Mouse (Mus musculus) ovary, adult 10 weeks (tissue): ENCODE measurements around the gene Olfr62. TPM values are rescaled to one million over a fixed set of nuclear protein-coding genes. Genes with fewer than 3 reads are reported as not detected.

ENCODE experiments used
- polyA plus RNA-seq: library from polyadenylated mRNA; stranded (reverse); fragments of 350-450 nt; fragmentation: Illumina TruSeq; extraction: RNeasy Lipid Tissue Mini Kit (QIAGEN cat#74804); gene quantifications from one replicate; pipeline ENCODE4 v1.2.3, GENCODE M21; 2014

Olfr62 gene
- not detected for polyA plus RNA-seq

GRCm38 (mm10) chr4:118658652-118659051 is at the start of gene Olfr62:
TSS of gene Olfr62 (plus strand) at chr4:118658952.

GRCm38 (mm10) chr4:118620279-118620966 is 38.3 kb upstream of the Olfr62 start, which contains the start of the genes Cfap57 and Ebna1bp2:
TSS of gene Cfap57 (minus strand) at chr4:118620777.
TSS of gene Ebna1bp2 (plus strand) at chr4:118620799.

DNA sequence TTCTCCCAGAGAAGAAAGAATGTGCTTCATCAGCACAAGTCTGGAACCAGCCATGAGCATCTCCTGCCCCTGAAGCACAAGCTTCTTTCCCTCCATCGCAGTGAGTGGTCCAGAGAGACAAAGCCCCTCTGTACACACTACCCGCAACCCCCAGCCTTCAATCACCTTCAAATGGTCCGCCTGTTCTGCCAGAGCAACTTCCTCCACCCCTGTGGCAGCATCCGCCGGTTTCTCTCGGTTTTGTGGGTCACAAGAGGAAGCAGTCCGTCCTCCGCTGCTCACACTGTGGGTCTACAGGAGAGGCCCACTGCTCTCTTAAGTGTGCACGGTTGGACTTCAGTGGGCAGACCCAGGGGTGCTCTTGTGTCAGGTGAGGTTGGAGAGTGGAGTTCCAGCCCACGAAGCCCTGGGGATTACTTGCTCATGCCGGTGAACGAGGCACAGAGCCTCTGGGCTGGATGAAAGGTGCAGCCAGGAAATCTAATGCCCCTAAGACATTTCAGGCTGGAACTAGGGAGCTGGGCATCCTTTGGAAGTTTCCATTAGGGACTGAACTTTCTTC is 33.7 kb downstream of the Olfr62 start, which contains the start of gene Olfr1342:
Gene Olfr1342, minus strand, starts transcription at position 345 of the 562 bp plus-strand sequence.

GRCm38 (mm10) chr4:118703223-118703622 is 44.5 kb downstream of the Olfr62 start, which contains the start of gene Olfr1341:
TSS of gene Olfr1341 (plus strand) at chr4:118703523.

Other genes starting within 250 kb of the Olfr62 start
- gene Szt2, start 249.7 kb upstream of the Olfr62 start, polyA plus RNA-seq = 0.88 TPM
- 32.3 TPM for gene Med8, start 249.6 kb upstream of the Olfr62 start, polyA plus RNA-seq
- 27.4 TPM for gene Elovl1, start 230.9 kb upstream of the Olfr62 start, polyA plus RNA-seq
- 4.8 TPM for gene Cdc20, start 221.6 kb upstream of the Olfr62 start, polyA plus RNA-seq
- not detected for gene Mpl, start 201.4 kb upstream of the Olfr62 start, polyA plus RNA-seq
- 1.1 TPM for gene Tie1, start 168.9 kb upstream of the Olfr62 start, polyA plus RNA-seq
- 0.88 TPM for gene 2610528J11Rik, start 132.0 kb upstream of the Olfr62 start, polyA plus RNA-seq
- gene Tmem125, start 114.9 kb upstream of the Olfr62 start, polyA plus RNA-seq = 0.66 TPM
- 2.1 TPM for gene Cfap57, start 38.2 kb upstream of the Olfr62 start, polyA plus RNA-seq
- 19.5 TPM for gene Ebna1bp2, start 38.2 kb upstream of the Olfr62 start, polyA plus RNA-seq
- gene Olfr1342, start 33.8 kb downstream of the Olfr62 start, polyA plus RNA-seq = not detected
- not detected for gene Olfr1341, start 44.6 kb downstream of the Olfr62 start, polyA plus RNA-seq
- gene Olfr1340, start 61.2 kb downstream of the Olfr62 start, polyA plus RNA-seq = not detected
- gene Olfr1339, start 73.2 kb downstream of the Olfr62 start, polyA plus RNA-seq = not detected
- gene Olfr1338, start 99.8 kb downstream of the Olfr62 start, polyA plus RNA-seq = not detected
- not detected for gene Olfr1337, start 123.6 kb downstream of the Olfr62 start, polyA plus RNA-seq
- not detected for gene Olfr1335, start 151.0 kb downstream of the Olfr62 start, polyA plus RNA-seq
- not detected for gene Olfr1333, start 177.3 kb downstream of the Olfr62 start, polyA plus RNA-seq
- gene Olfr1331, start 205.7 kb downstream of the Olfr62 start, polyA plus RNA-seq = not detected
- gene Olfr1330, start 229.6 kb downstream of the Olfr62 start, polyA plus RNA-seq = not detected